Mouse (Mus musculus) MEL (cell line): Measurements from ENCODE around the gene Thsd4. TPM values are rescaled to one million over a fixed set of nuclear protein-coding genes. Genes with fewer than 3 reads are reported as not detected.
"Not testable (repeated sequence)": the region's sequence is repeated elsewhere in the genome, so short reads cannot be mapped to it uniquely, and the experiment has no call there.

Source experiments
- DNase-seq: peaks from one replicate; pipeline ENCODE4 v3.0.0; 2011; ENCODE audit warnings: low read depth, low spot score
- H3K27ac ChIP-seq: 2 replicates; pipeline ENCODE4 v1.5.1; 2012; ENCODE audit warnings: low read depth, mild to moderate bottlenecking, control low read depth, low read length, moderate library complexity; ENCODE audit not compliant: control insufficient read depth
- H3K27me3 ChIP-seq, 2 experiments: fragments of 150-350 bp in 1 of 2; sonication (generic) in 1 of 2; 2 replicates each; pipeline ENCODE4 v1.6.1; 2012; ENCODE audit warnings: low read length in 2 of 2, mild to moderate bottlenecking in 2 of 2, improper control_type of control experiment in 1 of 2, moderate library complexity in 1 of 2; ENCODE audit not compliant: insufficient read depth in 2 of 2, control insufficient read depth in 1 of 2
- H3K36me3 ChIP-seq, 2 experiments: 2 replicates each; pipeline ENCODE4 v1.6.1; 2012 to 2014; ENCODE audit warnings: low read length in 2 of 2, improper control_type of control experiment in 1 of 2, inconsistent platforms in 1 of 2, mild to moderate bottlenecking in 1 of 2; ENCODE audit not compliant: insufficient read depth in 2 of 2, control insufficient read depth in 1 of 2
- H3K4me1 ChIP-seq, 2 experiments: fragments of 150-350 bp in 1 of 2; sonication (generic) in 1 of 2; 2 replicates each; pipeline ENCODE4 v1.6.1; 2012; ENCODE audit warnings: low read length in 2 of 2, improper control_type of control experiment in 1 of 2, mild to moderate bottlenecking in 1 of 2; ENCODE audit not compliant: insufficient read depth in 2 of 2, control insufficient read depth in 1 of 2
- H3K4me3 ChIP-seq, 2 experiments: fragments of 150-350 bp in 1 of 2; sonication (generic) in 1 of 2; 2 replicates each; pipeline ENCODE4 v1.5.1; 2012; ENCODE audit warnings: low read depth in 2 of 2, low read length in 2 of 2, mild to moderate bottlenecking in 2 of 2, moderate library complexity in 2 of 2, control low read depth in 1 of 2, improper control_type of control experiment in 1 of 2; ENCODE audit not compliant: control insufficient read depth in 1 of 2, insufficient read depth in 1 of 2
- H3K79me2 ChIP-seq: 2 replicates; pipeline ENCODE4 v1.6.1; 2012; ENCODE audit warnings: mild to moderate bottlenecking, low read length, moderate library complexity; ENCODE audit not compliant: control insufficient read depth, poor library complexity, insufficient read depth
- H3K9ac ChIP-seq: 2 replicates; pipeline ENCODE4 v1.6.1; 2012; ENCODE audit warnings: low read depth, mild to moderate bottlenecking, control low read depth, low read length, moderate library complexity; ENCODE audit not compliant: control insufficient read depth, poor library complexity, severe bottlenecking
- H3K9me3 ChIP-seq: fragments of 150-350 bp; sonication (generic); replicated peaks from 2 replicates; pipeline ENCODE4 v1.6.1; 2012; ENCODE audit warnings: mild to moderate bottlenecking, low read length, improper control_type of control experiment, moderate library complexity; ENCODE audit not compliant: insufficient read depth
- CHD1 ChIP-seq: IDR thresholded peaks from 2 replicates; pipeline ENCODE4 v1.6.1; 2012; ENCODE audit warnings: low read depth, mild to moderate bottlenecking, inconsistent platforms, low read length, improper control_type of control experiment
- CHD2 ChIP-seq: IDR thresholded peaks from 2 replicates; pipeline ENCODE4 v1.6.1; 2011; ENCODE audit warnings: low read length, improper control_type of control experiment
- ETS1 ChIP-seq: IDR thresholded peaks from 2 replicates; pipeline ENCODE4 v1.6.1; 2012; ENCODE audit warnings: low read depth, mild to moderate bottlenecking, inconsistent platforms, low read length, improper control_type of control experiment, moderate library complexity
- GATA1 ChIP-seq: IDR thresholded peaks from 2 replicates; pipeline ENCODE4 v1.6.1; 2011; ENCODE audit warnings: low read depth, low read length, improper control_type of control experiment
- JUND ChIP-seq: IDR thresholded peaks from 2 replicates; pipeline ENCODE4 v1.6.1; 2011; ENCODE audit warnings: low read depth, mild to moderate bottlenecking, improper control_type of control experiment, low read length
- MAX ChIP-seq: IDR thresholded peaks from 2 replicates; pipeline ENCODE4 v1.6.1; 2011; ENCODE audit warnings: low read length, improper control_type of control experiment
- MXI1 ChIP-seq: IDR thresholded peaks from 2 replicates; pipeline ENCODE4 v1.6.1; 2011; ENCODE audit warnings: mild to moderate bottlenecking, low read depth, low read length, improper control_type of control experiment
- MYC ChIP-seq: IDR thresholded peaks from 2 replicates; pipeline ENCODE4 v1.6.1; 2011; ENCODE audit warnings: low read depth, mild to moderate bottlenecking, low read length, improper control_type of control experiment, moderate library complexity
- NELFE ChIP-seq: IDR thresholded peaks from 2 replicates; pipeline ENCODE4 v1.6.1; 2011; ENCODE audit warnings: low read depth, low read length, improper control_type of control experiment
- POLR2A ChIP-seq, 2 experiments: IDR thresholded peaks; 2 replicates each; pipeline ENCODE4 v1.6.1; 2011 to 2012; ENCODE audit warnings: low read length in 2 of 2, mild to moderate bottlenecking in 2 of 2, control low read depth in 1 of 2, improper control_type of control experiment in 1 of 2, low read depth in 1 of 2, moderate library complexity in 1 of 2; ENCODE audit not compliant: control insufficient read depth in 1 of 2, insufficient read depth in 1 of 2, poor library complexity in 1 of 2
- POLR2AphosphoS2 ChIP-seq: IDR thresholded peaks from 2 replicates; pipeline ENCODE4 v1.6.1; 2011; ENCODE audit warnings: low read length, improper control_type of control experiment
- POLR2AphosphoS5 ChIP-seq: IDR thresholded peaks from 2 replicates; pipeline ENCODE4 v1.6.1; 2012; ENCODE audit warnings: low read depth, borderline replicate concordance, mild to moderate bottlenecking, inconsistent platforms, low read length, moderate library complexity, mixed read lengths
- RAD21 ChIP-seq: IDR thresholded peaks from 2 replicates; pipeline ENCODE4 v1.6.1; 2011; ENCODE audit warnings: mild to moderate bottlenecking, low read depth, low read length, improper control_type of control experiment
- RCOR1 ChIP-seq: IDR thresholded peaks from 2 replicates; pipeline ENCODE4 v1.6.1; 2012; ENCODE audit warnings: low read depth, mild to moderate bottlenecking, inconsistent platforms, low read length, improper control_type of control experiment
- SIN3A ChIP-seq: IDR thresholded peaks from 2 replicates; pipeline ENCODE4 v1.6.1; 2012; ENCODE audit warnings: low read length, improper control_type of control experiment, inconsistent platforms
- SMC3 ChIP-seq: IDR thresholded peaks from 2 replicates; pipeline ENCODE4 v1.6.1; 2011; ENCODE audit warnings: low read depth, low read length, improper control_type of control experiment
- TAL1 ChIP-seq: IDR thresholded peaks from 2 replicates; pipeline ENCODE4 v1.6.1; 2012; ENCODE audit warnings: mild to moderate bottlenecking, inconsistent platforms, low read length, moderate library complexity, mixed read lengths
- TBP ChIP-seq: IDR thresholded peaks from 2 replicates; pipeline ENCODE4 v1.8.0; 2011; ENCODE audit warnings: low read depth, low read length, improper control_type of control experiment
- UBTF ChIP-seq: IDR thresholded peaks from 2 replicates; pipeline ENCODE4 v1.6.1; 2012; ENCODE audit warnings: low read depth, mild to moderate bottlenecking, inconsistent platforms, low read length, improper control_type of control experiment, moderate library complexity, borderline replicate concordance; ENCODE audit not compliant: insufficient read depth
- USF1 ChIP-seq: IDR thresholded peaks from 2 replicates; pipeline ENCODE4 v1.6.1; 2014; ENCODE audit warnings: low read depth, mild to moderate bottlenecking, inconsistent platforms, low read length, improper control_type of control experiment, moderate library complexity
- USF2 ChIP-seq, 2 experiments: IDR thresholded peaks; 2 replicates each; pipeline ENCODE4 v1.6.1; 2011 to 2012; ENCODE audit warnings: improper control_type of control experiment in 2 of 2, low read length in 2 of 2, borderline replicate concordance in 1 of 2, inconsistent platforms in 1 of 2, low read depth in 1 of 2, mild to moderate bottlenecking in 1 of 2; ENCODE audit not compliant: insufficient read depth in 1 of 2
- ZKSCAN1 ChIP-seq: IDR thresholded peaks from 2 replicates; pipeline ENCODE4 v1.6.1; 2012; ENCODE audit warnings: low read depth, mild to moderate bottlenecking, inconsistent platforms, low read length, improper control_type of control experiment, moderate library complexity
- ZNF384 ChIP-seq: IDR thresholded peaks from 2 replicates; pipeline ENCODE4 v1.6.1; 2012; ENCODE audit warnings: low read depth, mild to moderate bottlenecking, inconsistent platforms, low read length, improper control_type of control experiment
- polyA plus RNA-seq, 2 experiments: library from polyadenylated mRNA; stranded (reverse) in 1 of 2; unstranded in 1 of 2; fragments of >175 nt in 1 of 2; fragments of >200 nt in 1 of 2; gene quantifications; 2 replicates each; pipeline versions ENCODE4 v1.2.1 to v1.2.4; 2012; ENCODE audit warnings: low replicate concordance in 2 of 2, low read depth in 1 of 2; ENCODE audit not compliant: insufficient read length in 2 of 2, insufficient read depth in 1 of 2, missing spikeins in 1 of 2
- total RNA-seq: library from RNA; depleted of rRNA; stranded (reverse); fragments of 300-350 nt; gene quantifications from 2 replicates; pipeline ENCODE4 v1.2.3, GENCODE M21; 2012

The Thsd4 gene
- total and polyA plus RNA-seq, 3 experiments: 0.08 TPM; not detected in 1

GRCm38 (mm10) chr9:59939691-59940090 lies 582.2 kb downstream of the Thsd4 start:
- Histone ChIP-seq H3K9me3 (no peaks in the 10 kb centered on the region), H3K79me2 (no peaks in the 10 kb centered on the region), H3K4me3 (no peak overlapping the region), H3K27ac (no peak overlapping the region), H3K27me3 (no peaks in the 10 kb centered on the region), H3K4me1 (no peaks in the 10 kb centered on the region), H3K9ac (no peak overlapping the region), H3K36me3 (no peaks in the 10 kb centered on the region)
- no peak for TF ChIP-seq POLR2AphosphoS5
- no peak for TF ChIP-seq USF2 (IDR thresholded peaks at IDR 0.05; ENCODE audit: borderline replicate concordance in 1 of 2, insufficient read depth in 1 of 2, low read depth in 1 of 2, low read length in 2 of 2)
- no peak for TF ChIP-seq POLR2A (IDR thresholded peaks at IDR 0.05; ENCODE audit: control insufficient read depth in 1 of 2, insufficient read depth in 1 of 2, low read depth in 1 of 2, low read length in 2 of 2, poor library complexity in 1 of 2)
- TF ChIP-seq USF1: no peak
- no peak for TF ChIP-seq POLR2AphosphoS2
- TF ChIP-seq GATA1: no peak
- no peak for TF ChIP-seq CHD1
- TF ChIP-seq MXI1: no peak
- no peak for DNase-seq

- H3K79me2 ChIP-seq: no peaks in the 10 kb centered on the region
- no peak for TF ChIP-seq RCOR1
- TF ChIP-seq TAL1: no peak
- TF ChIP-seq RAD21: no peak
- TF ChIP-seq POLR2AphosphoS5: no peak
- no peak for TF ChIP-seq SIN3A
- no peak for TF ChIP-seq TBP
- no peak for TF ChIP-seq CHD1
- TF ChIP-seq ZKSCAN1: no peak
- TF ChIP-seq MAX: no peak
- no peak for TF ChIP-seq MYC
- TF ChIP-seq CHD2: no peak
- TF ChIP-seq MXI1: no peak
- no peak for TF ChIP-seq NELFE
- no peak for TF ChIP-seq ETS1
- no peak for TF ChIP-seq JUND
- TF ChIP-seq ZNF384: no peak
- TF ChIP-seq GATA1: no peak
- no peak for TF ChIP-seq UBTF
- TF ChIP-seq SMC3: no peak
Measured at GRCm38 (mm10) chr9:59938529-59938928, 583.3 kb downstream of the Thsd4 start.

GRCm38 (mm10) chr9:59935866-59936265 lies 586.0 kb downstream of the Thsd4 start:
- H3K27me3 ChIP-seq, H3K27ac ChIP-seq, DNase-seq, H3K4me1 ChIP-seq, H3K79me2 ChIP-seq, H3K36me3 ChIP-seq, H3K9ac ChIP-seq, H3K4me3 ChIP-seq, H3K9me3 ChIP-seq: not testable (repeated sequence)

More at GRCm38 (mm10) chr9:59938529-59938928, 583.3 kb downstream of the Thsd4 start:
- Histone ChIP-seq H3K4me1 (no peaks in the 10 kb centered on the region), H3K27ac (no peak overlapping the region), H3K4me3 (no peak overlapping the region), H3K9me3 (no peaks in the 10 kb centered on the region), H3K36me3 (no peaks in the 10 kb centered on the region), H3K27me3 (no peaks in the 10 kb centered on the region), H3K9ac (no peak overlapping the region)
- no peak for DNase-seq
